Mouse (Mus musculus) E14TG2a.4 (cell line): Measurements from ENCODE around the gene Treml4.

Source experiments
- CTCF ChIP-seq: conservative IDR thresholded peaks from 2 replicates; pipeline ENCODE4 v1.5.1; 2014; ENCODE audit warnings: low read length
- POU5F1 ChIP-seq: IDR thresholded peaks from 2 replicates; pipeline ENCODE4 v1.6.1; 2014; ENCODE audit warnings: low read length, borderline replicate concordance

- TF ChIP-seq CTCF (no peak), POU5F1 (no peak)
Observed at GRCm38 (mm10) chr17:48323236-48323635, 59.1 kb downstream of the Treml4 start.
